9 mouse cellular contexts compared by ENCODE assay signal in the genomic region with DNA sequence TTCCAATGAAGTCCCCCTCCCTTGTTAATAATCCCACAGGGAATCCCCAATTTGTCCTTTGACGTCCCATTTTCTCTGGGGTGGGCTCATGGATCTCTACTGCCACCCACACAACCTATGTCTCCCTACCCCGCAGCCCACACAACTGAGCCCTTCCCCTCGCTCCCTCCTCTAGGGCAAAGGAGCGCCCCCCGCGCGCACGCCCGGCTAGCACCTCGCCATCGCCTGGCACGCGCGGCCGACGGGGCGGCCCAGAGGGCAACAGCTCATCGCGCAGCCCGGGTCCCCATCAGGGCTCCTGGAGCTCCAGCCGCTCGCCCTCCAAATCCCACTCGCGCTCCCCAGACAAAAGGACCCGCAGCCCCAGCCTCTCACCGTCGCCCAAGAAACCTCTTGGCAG. TPM values are rescaled to one million over a fixed set of nuclear protein-coding genes. Genes with fewer than 3 reads are reported as not detected.
A peak's percentile ranks its signal among the peaks of the same experiment; 100 is the strongest.
DNase-seq lines count a peak whose midpoint lies in the region; ATAC-seq and TF ChIP-seq lines count a peak whose summit lies in the region.
"Had no signal": no experiment of that assay in that cellular context is flagged by ENCODE, and none has a peak within 500 bp of the region (broad histone marks: within the 10 kb centered on the region; RNA-seq: fewer than 3 reads in every experiment).

No protein-coding gene starts in this region.

- peak overlapping the region; percentile 52 for H3K4me3 ChIP-seq in kidney, embryonic 15.5 days (replicated peaks)
- peak overlapping the region; percentile 53 for H3K4me3 ChIP-seq in embryonic facial prominence, embryonic 13.5 days
- H3K4me3 ChIP-seq in hindbrain, postnatal 0 days (ENCODE audit: low read length), result peak overlapping the region; percentile 47
- H3K4me3 ChIP-seq in neural tube, embryonic 12.5 days, result peak overlapping the region; percentile 47

- H3K4me1 ChIP-seq in kidney, embryonic 15.5 days, result peaks cover 24% of the 10 kb centered on the region
- peaks cover 19% of the 10 kb centered on the region for H3K4me1 ChIP-seq in embryonic facial prominence, embryonic 13.5 days
- peaks cover 5% of the 10 kb centered on the region; the same call in 1 of the 2 replicates for H3K4me1 ChIP-seq in hindbrain, postnatal 0 days (ENCODE audit: insufficient read depth, low read length)
- H3K4me1 ChIP-seq in neural tube, embryonic 12.5 days, result peaks cover 21% of the 10 kb centered on the region

- 2% methylated on average over 27 of the region's 27 CpGs for WGBS in kidney, embryonic 15.5 days
- 3% methylated on average over 26 of the region's 27 CpGs for WGBS in embryonic facial prominence, embryonic 13.5 days
- 11% methylated on average over 27 of the region's 27 CpGs for WGBS in hindbrain, postnatal 0 days
- WGBS in neural tube, embryonic 12.5 days, result 2% methylated on average over 27 of the region's 27 CpGs

- no peak for TF ChIP-seq CTCF in hindbrain, postnatal 0 days (IDR thresholded peaks at IDR 0.05; ENCODE audit: low read depth)

- no peaks in the 10 kb centered on the region for H3K9me3 ChIP-seq in kidney, embryonic 15.5 days (replicated peaks)
- no peaks in the 10 kb centered on the region for H3K9me3 ChIP-seq in embryonic facial prominence, embryonic 13.5 days
- H3K9me3 ChIP-seq in hindbrain, postnatal 0 days (ENCODE audit: low read length), result no peaks in the 10 kb centered on the region
- no peaks in the 10 kb centered on the region for H3K9me3 ChIP-seq in neural tube, embryonic 12.5 days

- H3K9ac ChIP-seq in kidney, embryonic 15.5 days, result peak overlapping the region; percentile 52; the same call in 1 of the 2 replicates
- H3K9ac ChIP-seq in embryonic facial prominence, embryonic 13.5 days, result peak overlapping the region; percentile 71
- H3K9ac ChIP-seq in hindbrain, postnatal 0 days (replicated peaks; ENCODE audit: low read length), result peak overlapping the region; percentile 66; the same call in 1 of the 2 replicates
- peak overlapping the region; percentile 70 for H3K9ac ChIP-seq in neural tube, embryonic 12.5 days

- no peak for ATAC-seq in kidney, embryonic 15.5 days (replicated peaks; ENCODE audit: low FRiP score)
- no peak for ATAC-seq in embryonic facial prominence, embryonic 13.5 days (ENCODE audit: insufficient number of reproducible peaks, insufficient read depth, low FRiP score, low TSS enrichment, low read depth)
- peak; percentile 25 for ATAC-seq in hindbrain, postnatal 0 days
- peak; percentile 41; the same call in 1 of the 2 replicates for ATAC-seq in neural tube, embryonic 12.5 days (ENCODE audit: low FRiP score, low read depth)

- DNase-seq in kidney, postnatal 25 days, result no peak
- DNase-seq in hindbrain, postnatal 0 days (ENCODE audit: low spot score), result no peak
- no peak for DNase-seq in spleen, postnatal 14 days (ENCODE audit: low spot score in 2 of 2)
- no peak for DNase-seq in layer of hippocampus, adult 8-10 months (ENCODE audit: low spot score in 2 of 2)
- DNase-seq in gastrocnemius, postnatal 10 days, result no peak

- peaks cover 78% of the 10 kb centered on the region for H3K27me3 ChIP-seq in kidney, embryonic 15.5 days
- peaks cover 95% of the 10 kb centered on the region for H3K27me3 ChIP-seq in embryonic facial prominence, embryonic 13.5 days
- H3K27me3 ChIP-seq in hindbrain, postnatal 0 days (ENCODE audit: insufficient read depth, low read length), result no peaks in the 10 kb centered on the region
- peaks cover 57% of the 10 kb centered on the region for H3K27me3 ChIP-seq in neural tube, embryonic 12.5 days (replicated peaks)

- no peaks in the 10 kb centered on the region for H3K36me3 ChIP-seq in kidney, embryonic 15.5 days
- no peaks in the 10 kb centered on the region for H3K36me3 ChIP-seq in embryonic facial prominence, embryonic 13.5 days
- no peaks in the 10 kb centered on the region; the same call in 1 of the 2 replicates for H3K36me3 ChIP-seq in hindbrain, postnatal 0 days (ENCODE audit: insufficient read depth, low read length)
- H3K36me3 ChIP-seq in neural tube, embryonic 12.5 days, result 0 out of 2 replicates have a peak, but pooled peaks cover 4% of the 10 kb centered on the region

- H3K27ac ChIP-seq in kidney, embryonic 15.5 days, result no peak overlapping the region
- no peak overlapping the region for H3K27ac ChIP-seq in embryonic facial prominence, embryonic 13.5 days
- H3K27ac ChIP-seq in hindbrain, postnatal 0 days, result no peak overlapping the region
- no peak overlapping the region for H3K27ac ChIP-seq in neural tube, embryonic 12.5 days

- H3K4me2 ChIP-seq in kidney, embryonic 15.5 days, result peak overlapping the region; percentile 94
- H3K4me2 ChIP-seq in embryonic facial prominence, embryonic 13.5 days, result peak overlapping the region; percentile 94
- peak overlapping the region; percentile 75 for H3K4me2 ChIP-seq in hindbrain, postnatal 0 days (ENCODE audit: low read depth, low read length)
- H3K4me2 ChIP-seq in neural tube, embryonic 12.5 days (replicated peaks), result peak overlapping the region; percentile 92

RNA-seq across cellular contexts. Expression of a gene that starts 19.1 kb away (rescaled TPM):
- polyA plus RNA-seq in kidney, embryonic 15.5 days (2015; fragmentation: Nextera tagmentation; extraction: Ambion mirVana), result 70.0 and 72.9 TPM in 2 replicates
- 107 and 149 TPM in 2 replicates for polyA plus RNA-seq in embryonic facial prominence, embryonic 13.5 days (2015; fragmentation: Nextera tagmentation; extraction: Ambion mirVana)
- 29.4 and 29.6 TPM in 2 replicates for total RNA-seq in hindbrain, postnatal 0 days (2014; rRNA removed)
- polyA plus RNA-seq in hindbrain, postnatal 0 days (2015; fragmentation: Nextera tagmentation; extraction: Ambion mirVana), result 28.0 and 30.0 TPM in 2 replicates
- 22.3 and 26.5 TPM in 2 replicates for polyA plus RNA-seq in neural tube, embryonic 12.5 days (2016; fragmentation: Nextera tagmentation; extraction: Ambion mirVana)
- total RNA-seq in layer of hippocampus, adult 8-10 months (2022), result 10 to 100 TPM; 17.8 to 30.2 (median 23.0) TPM
- 100 to 1,000 TPM; 357 to 451 TPM for total RNA-seq in gastrocnemius, postnatal 10 days (2021)
- total RNA-seq: MEL had no signal

Comparison
In these comparisons a context has a peak if more than half of its experiments do, and no peak if none do; other contexts are left out.
1. ATAC-seq: peak in hindbrain, postnatal 0 days (single experiment) and neural tube, embryonic 12.5 days (single experiment); none in kidney, embryonic 15.5 days (single experiment) and embryonic facial prominence, embryonic 13.5 days (single experiment).
2. Peak in every context shown above with its lines, with median percentiles within 50 percentile points of each other: H3K4me2 ChIP-seq, H3K4me3 ChIP-seq and H3K9ac ChIP-seq.